Mouse (Mus musculus) MEL (cell line): ENCODE measurements around the gene Nat10. TPM values are rescaled to one million over a fixed set of nuclear protein-coding genes. Genes with fewer than 3 reads are reported as not detected.

Experiments used
- DNase-seq: peaks from one replicate; pipeline ENCODE4 v3.0.0; 2011; ENCODE audit warnings: low read depth, low spot score
- H3K27ac ChIP-seq: 2 replicates; pipeline ENCODE4 v1.5.1; 2012; ENCODE audit warnings: low read depth, mild to moderate bottlenecking, control low read depth, low read length, moderate library complexity; ENCODE audit not compliant: control insufficient read depth
- H3K27me3 ChIP-seq, 2 experiments: fragments of 150-350 bp in 1 of 2; sonication (generic) in 1 of 2; 2 replicates each; pipeline ENCODE4 v1.6.1; 2012; ENCODE audit warnings: low read length in 2 of 2, mild to moderate bottlenecking in 2 of 2, improper control_type of control experiment in 1 of 2, moderate library complexity in 1 of 2; ENCODE audit not compliant: insufficient read depth in 2 of 2, control insufficient read depth in 1 of 2
- H3K36me3 ChIP-seq, 2 experiments: 2 replicates each; pipeline ENCODE4 v1.6.1; 2012 to 2014; ENCODE audit warnings: low read length in 2 of 2, improper control_type of control experiment in 1 of 2, inconsistent platforms in 1 of 2, mild to moderate bottlenecking in 1 of 2; ENCODE audit not compliant: insufficient read depth in 2 of 2, control insufficient read depth in 1 of 2
- H3K4me1 ChIP-seq, 2 experiments: fragments of 150-350 bp in 1 of 2; sonication (generic) in 1 of 2; 2 replicates each; pipeline ENCODE4 v1.6.1; 2012; ENCODE audit warnings: low read length in 2 of 2, improper control_type of control experiment in 1 of 2, mild to moderate bottlenecking in 1 of 2; ENCODE audit not compliant: insufficient read depth in 2 of 2, control insufficient read depth in 1 of 2
- H3K4me3 ChIP-seq, 2 experiments: fragments of 150-350 bp in 1 of 2; sonication (generic) in 1 of 2; 2 replicates each; pipeline ENCODE4 v1.5.1; 2012; ENCODE audit warnings: low read depth in 2 of 2, low read length in 2 of 2, mild to moderate bottlenecking in 2 of 2, moderate library complexity in 2 of 2, control low read depth in 1 of 2, improper control_type of control experiment in 1 of 2; ENCODE audit not compliant: control insufficient read depth in 1 of 2, insufficient read depth in 1 of 2
- H3K79me2 ChIP-seq: 2 replicates; pipeline ENCODE4 v1.6.1; 2012; ENCODE audit warnings: mild to moderate bottlenecking, low read length, moderate library complexity; ENCODE audit not compliant: control insufficient read depth, poor library complexity, insufficient read depth
- H3K9ac ChIP-seq: 2 replicates; pipeline ENCODE4 v1.6.1; 2012; ENCODE audit warnings: low read depth, mild to moderate bottlenecking, control low read depth, low read length, moderate library complexity; ENCODE audit not compliant: control insufficient read depth, poor library complexity, severe bottlenecking
- H3K9me3 ChIP-seq: fragments of 150-350 bp; sonication (generic); replicated peaks from 2 replicates; pipeline ENCODE4 v1.6.1; 2012; ENCODE audit warnings: mild to moderate bottlenecking, low read length, improper control_type of control experiment, moderate library complexity; ENCODE audit not compliant: insufficient read depth
- BHLHE40 ChIP-seq: IDR thresholded peaks from 2 replicates; pipeline ENCODE4 v1.6.1; 2012; ENCODE audit warnings: low read depth, mild to moderate bottlenecking, inconsistent platforms, low read length, improper control_type of control experiment, borderline replicate concordance
- CHD1 ChIP-seq: IDR thresholded peaks from 2 replicates; pipeline ENCODE4 v1.6.1; 2012; ENCODE audit warnings: low read depth, mild to moderate bottlenecking, inconsistent platforms, low read length, improper control_type of control experiment
- CHD2 ChIP-seq: IDR thresholded peaks from 2 replicates; pipeline ENCODE4 v1.6.1; 2011; ENCODE audit warnings: low read length, improper control_type of control experiment
- CTCF ChIP-seq, 3 experiments: IDR thresholded peaks in 2 of 3; conservative IDR thresholded peaks in 1 of 3; 2 replicates each; pipeline ENCODE4 v1.5.1; 2011 to 2012; ENCODE audit warnings: low read length in 3 of 3, low read depth in 2 of 3, mild to moderate bottlenecking in 2 of 3, improper control_type of control experiment in 1 of 3, inconsistent platforms in 1 of 3, mixed read lengths in 1 of 3, moderate library complexity in 1 of 3; ENCODE audit not compliant: control insufficient read depth in 1 of 3, insufficient read depth in 1 of 3, poor library complexity in 1 of 3, severe bottlenecking in 1 of 3
- E2F4 ChIP-seq: IDR thresholded peaks from 2 replicates; pipeline ENCODE4 v1.6.1; 2011; ENCODE audit warnings: low read depth, low read length, improper control_type of control experiment, borderline replicate concordance
- ELF1 ChIP-seq: IDR thresholded peaks from 2 replicates; pipeline ENCODE4 v1.6.1; 2014; ENCODE audit warnings: low read depth, mild to moderate bottlenecking, inconsistent platforms, low read length, improper control_type of control experiment, moderate library complexity
- EP300 ChIP-seq, 2 experiments: IDR thresholded peaks; 2 replicates each; pipeline ENCODE4 v1.6.1; 2011; ENCODE audit warnings: improper control_type of control experiment in 2 of 2, low read length in 2 of 2, low read depth in 1 of 2, mild to moderate bottlenecking in 1 of 2
- ETS1 ChIP-seq: IDR thresholded peaks from 2 replicates; pipeline ENCODE4 v1.6.1; 2012; ENCODE audit warnings: low read depth, mild to moderate bottlenecking, inconsistent platforms, low read length, improper control_type of control experiment, moderate library complexity
- GABPA ChIP-seq: IDR thresholded peaks from 2 replicates; pipeline ENCODE4 v1.6.1; 2012; ENCODE audit warnings: low read depth, mild to moderate bottlenecking, inconsistent platforms, low read length, improper control_type of control experiment, moderate library complexity
- GATA1 ChIP-seq: IDR thresholded peaks from 2 replicates; pipeline ENCODE4 v1.6.1; 2011; ENCODE audit warnings: low read depth, low read length, improper control_type of control experiment
- HCFC1 ChIP-seq: IDR thresholded peaks from 2 replicates; pipeline ENCODE4 v1.6.1; 2012; ENCODE audit warnings: low read depth, mild to moderate bottlenecking, inconsistent platforms, low read length, improper control_type of control experiment, moderate library complexity
- JUND ChIP-seq: IDR thresholded peaks from 2 replicates; pipeline ENCODE4 v1.6.1; 2011; ENCODE audit warnings: low read depth, mild to moderate bottlenecking, improper control_type of control experiment, low read length
- KAT2A ChIP-seq: conservative IDR thresholded peaks from 2 replicates; pipeline ENCODE4 v1.6.1; 2012; ENCODE audit warnings: low read depth, low read length, improper control_type of control experiment, inconsistent platforms
- MAFK ChIP-seq: IDR thresholded peaks from 2 replicates; pipeline ENCODE4 v1.6.1; 2011; ENCODE audit warnings: low read depth, mild to moderate bottlenecking, low read length, improper control_type of control experiment, borderline replicate concordance
- MAX ChIP-seq: IDR thresholded peaks from 2 replicates; pipeline ENCODE4 v1.6.1; 2011; ENCODE audit warnings: low read length, improper control_type of control experiment
- MAZ ChIP-seq: IDR thresholded peaks from 2 replicates; pipeline ENCODE4 v1.6.1; 2012; ENCODE audit warnings: low read depth, mild to moderate bottlenecking, inconsistent platforms, low read length, improper control_type of control experiment
- MEF2A ChIP-seq: IDR thresholded peaks from 2 replicates; pipeline ENCODE4 v1.6.1; 2014; ENCODE audit warnings: low read depth, mild to moderate bottlenecking, inconsistent platforms, low read length, improper control_type of control experiment; ENCODE audit not compliant: poor library complexity, insufficient replicate concordance, severe bottlenecking; ENCODE audit errors: extremely low read depth
- MXI1 ChIP-seq: IDR thresholded peaks from 2 replicates; pipeline ENCODE4 v1.6.1; 2011; ENCODE audit warnings: mild to moderate bottlenecking, low read depth, low read length, improper control_type of control experiment
- MYB ChIP-seq: IDR thresholded peaks from 2 replicates; pipeline ENCODE4 v1.6.1; 2011; ENCODE audit warnings: mild to moderate bottlenecking, low read depth, low read length, improper control_type of control experiment
- MYC ChIP-seq: IDR thresholded peaks from 2 replicates; pipeline ENCODE4 v1.6.1; 2011; ENCODE audit warnings: low read depth, mild to moderate bottlenecking, low read length, improper control_type of control experiment, moderate library complexity
- NELFE ChIP-seq: IDR thresholded peaks from 2 replicates; pipeline ENCODE4 v1.6.1; 2011; ENCODE audit warnings: low read depth, low read length, improper control_type of control experiment
- NRF1 ChIP-seq: IDR thresholded peaks from 2 replicates; pipeline ENCODE4 v1.6.1; 2014; ENCODE audit warnings: low read depth, mild to moderate bottlenecking, inconsistent platforms, low read length, improper control_type of control experiment, moderate library complexity; ENCODE audit not compliant: poor library complexity, insufficient read depth, severe bottlenecking
- POLR2A ChIP-seq, 2 experiments: IDR thresholded peaks; 2 replicates each; pipeline ENCODE4 v1.6.1; 2011 to 2012; ENCODE audit warnings: low read length in 2 of 2, mild to moderate bottlenecking in 2 of 2, control low read depth in 1 of 2, improper control_type of control experiment in 1 of 2, low read depth in 1 of 2, moderate library complexity in 1 of 2; ENCODE audit not compliant: control insufficient read depth in 1 of 2, insufficient read depth in 1 of 2, poor library complexity in 1 of 2
- POLR2AphosphoS2 ChIP-seq: IDR thresholded peaks from 2 replicates; pipeline ENCODE4 v1.6.1; 2011; ENCODE audit warnings: low read length, improper control_type of control experiment
- POLR2AphosphoS5 ChIP-seq: IDR thresholded peaks from 2 replicates; pipeline ENCODE4 v1.6.1; 2012; ENCODE audit warnings: low read depth, borderline replicate concordance, mild to moderate bottlenecking, inconsistent platforms, low read length, moderate library complexity, mixed read lengths
- RAD21 ChIP-seq: IDR thresholded peaks from 2 replicates; pipeline ENCODE4 v1.6.1; 2011; ENCODE audit warnings: mild to moderate bottlenecking, low read depth, low read length, improper control_type of control experiment
- RCOR1 ChIP-seq: IDR thresholded peaks from 2 replicates; pipeline ENCODE4 v1.6.1; 2012; ENCODE audit warnings: low read depth, mild to moderate bottlenecking, inconsistent platforms, low read length, improper control_type of control experiment
- SIN3A ChIP-seq: IDR thresholded peaks from 2 replicates; pipeline ENCODE4 v1.6.1; 2012; ENCODE audit warnings: low read length, improper control_type of control experiment, inconsistent platforms
- SMC3 ChIP-seq: IDR thresholded peaks from 2 replicates; pipeline ENCODE4 v1.6.1; 2011; ENCODE audit warnings: low read depth, low read length, improper control_type of control experiment
- TAL1 ChIP-seq: IDR thresholded peaks from 2 replicates; pipeline ENCODE4 v1.6.1; 2012; ENCODE audit warnings: mild to moderate bottlenecking, inconsistent platforms, low read length, moderate library complexity, mixed read lengths
- TBP ChIP-seq: IDR thresholded peaks from 2 replicates; pipeline ENCODE4 v1.8.0; 2011; ENCODE audit warnings: low read depth, low read length, improper control_type of control experiment
- UBTF ChIP-seq: IDR thresholded peaks from 2 replicates; pipeline ENCODE4 v1.6.1; 2012; ENCODE audit warnings: low read depth, mild to moderate bottlenecking, inconsistent platforms, low read length, improper control_type of control experiment, moderate library complexity, borderline replicate concordance; ENCODE audit not compliant: insufficient read depth
- USF1 ChIP-seq: IDR thresholded peaks from 2 replicates; pipeline ENCODE4 v1.6.1; 2014; ENCODE audit warnings: low read depth, mild to moderate bottlenecking, inconsistent platforms, low read length, improper control_type of control experiment, moderate library complexity
- USF2 ChIP-seq, 2 experiments: IDR thresholded peaks; 2 replicates each; pipeline ENCODE4 v1.6.1; 2011 to 2012; ENCODE audit warnings: improper control_type of control experiment in 2 of 2, low read length in 2 of 2, borderline replicate concordance in 1 of 2, inconsistent platforms in 1 of 2, low read depth in 1 of 2, mild to moderate bottlenecking in 1 of 2; ENCODE audit not compliant: insufficient read depth in 1 of 2
- ZC3H11A ChIP-seq: IDR thresholded peaks from 2 replicates; pipeline ENCODE4 v1.6.1; 2012; ENCODE audit warnings: low read depth, mild to moderate bottlenecking, inconsistent platforms, low read length, improper control_type of control experiment
- ZKSCAN1 ChIP-seq: IDR thresholded peaks from 2 replicates; pipeline ENCODE4 v1.6.1; 2012; ENCODE audit warnings: low read depth, mild to moderate bottlenecking, inconsistent platforms, low read length, improper control_type of control experiment, moderate library complexity
- ZMIZ1 ChIP-seq: IDR thresholded peaks from 2 replicates; pipeline ENCODE4 v1.6.1; 2012; ENCODE audit warnings: low read depth, mild to moderate bottlenecking, inconsistent platforms, low read length, improper control_type of control experiment, moderate library complexity
- ZNF384 ChIP-seq: IDR thresholded peaks from 2 replicates; pipeline ENCODE4 v1.6.1; 2012; ENCODE audit warnings: low read depth, mild to moderate bottlenecking, inconsistent platforms, low read length, improper control_type of control experiment
- polyA plus RNA-seq, 2 experiments: library from polyadenylated mRNA; stranded (reverse) in 1 of 2; unstranded in 1 of 2; fragments of >175 nt in 1 of 2; fragments of >200 nt in 1 of 2; gene quantifications; 2 replicates each; pipeline versions ENCODE4 v1.2.1 to v1.2.4; 2012; ENCODE audit warnings: low replicate concordance in 2 of 2, low read depth in 1 of 2; ENCODE audit not compliant: insufficient read length in 2 of 2, insufficient read depth in 1 of 2, missing spikeins in 1 of 2
- total RNA-seq: library from RNA; depleted of rRNA; stranded (reverse); fragments of 300-350 nt; gene quantifications from 2 replicates; pipeline ENCODE4 v1.2.3, GENCODE M21; 2012

Gene Nat10
- total and polyA plus RNA-seq, 3 experiments: 74.7 to 107 TPM; not detected in 1

DNA sequence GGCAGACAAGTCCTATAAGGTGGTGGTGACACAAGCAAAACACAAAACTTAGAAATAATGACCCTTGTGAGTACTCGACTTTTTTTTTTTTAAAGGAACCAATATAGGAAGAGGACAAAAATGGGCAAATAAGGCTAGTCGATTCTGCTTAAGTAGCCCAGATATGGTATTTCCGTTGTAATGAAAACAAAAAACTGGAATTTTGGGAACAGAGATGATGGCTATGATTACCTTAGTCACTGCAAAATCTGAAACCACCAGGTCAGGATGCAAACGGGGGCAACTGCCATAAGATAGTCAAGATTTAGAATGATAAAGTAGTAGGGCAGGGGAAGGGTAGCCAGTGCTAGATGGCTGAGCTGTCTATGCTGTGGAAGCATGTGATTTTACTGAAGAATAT, 923 bp upstream of the Nat10 start:
- Histone ChIP-seq H3K4me3 (peak overlapping the region in 1 of 2 experiments; percentile 52; a peak in 2 of 4 replicates), H3K4me1 (peaks cover 2 to 9% of the 10 kb centered on the region in 2 experiments; a peak in 1 of 4 replicates), H3K36me3 (peaks cover 13 to 32% of the 10 kb centered on the region in 2 experiments), H3K79me2 (peaks cover 30% of the 10 kb centered on the region), H3K9ac (peak overlapping the region; percentile 63), H3K9me3 (no peaks in the 10 kb centered on the region), H3K27me3 (no peaks in the 10 kb centered on the region), H3K27ac (peak overlapping the region; percentile 7; the same call in 1 of the 2 replicates)
- DNase-seq: no peak
- TF ChIP-seq UBTF (no peak), MAZ (no peak), ZKSCAN1 (0 out of 2 replicates have a peak, but pooled peaks have one; percentile 26), GABPA (no peak), GATA1 (no peak), CTCF (IDR thresholded peaks at IDR 0.05 in 2 of 3, conservative IDR thresholded peaks at IDR 0.05 in 1 of 3; ENCODE audit: control insufficient read depth in 1 of 3, insufficient read depth in 1 of 3, low read depth in 2 of 3, low read length in 3 of 3, poor library complexity in 1 of 3, severe bottlenecking in 1 of 3) (no peak), TBP (no peak), ELF1 (no peak), NRF1 (no peak), NELFE (no peak; the same call in 1 of the 2 replicates), POLR2AphosphoS2 (peak; percentile 17; the same call in 1 of the 2 replicates), ZC3H11A (no peak), MEF2A (no peak), ZNF384 (peak; percentile 57), MAX (no peak), CHD2 (no peak), SIN3A (no peak; the same call in 1 of the 2 replicates), USF2 (IDR thresholded peaks at IDR 0.05; ENCODE audit: borderline replicate concordance in 1 of 2, insufficient read depth in 1 of 2, low read depth in 1 of 2, low read length in 2 of 2) (no peak), POLR2A (IDR thresholded peaks at IDR 0.05; ENCODE audit: control insufficient read depth in 1 of 2, insufficient read depth in 1 of 2, low read depth in 1 of 2, low read length in 2 of 2, poor library complexity in 1 of 2) (no peak), MAFK (no peak), E2F4 (no peak), USF1 (no peak), KAT2A (no peak), EP300 (IDR thresholded peaks at IDR 0.05; ENCODE audit: low read depth in 1 of 2, low read length in 2 of 2) (no peak; a peak in 1 of 4 replicates), HCFC1 (no peak), BHLHE40 (no peak), CHD1 (no peak), TAL1 (no peak), RAD21 (no peak), JUND (no peak), MYB (no peak), MYC (0 out of 2 replicates have a peak, but pooled peaks have one; percentile 29), RCOR1 (no peak), ETS1 (no peak), MXI1 (no peak), ZMIZ1 (0 out of 2 replicates have a peak, but pooled peaks have one; percentile 32), SMC3 (no peak), POLR2AphosphoS5 (no peak)
